Mouse (Mus musculus): Measurements from ENCODE around the gene Rgs10. TPM values are rescaled to one million over a fixed set of nuclear protein-coding genes. Genes with fewer than 3 reads are reported as not detected.
A peak's percentile ranks its signal among the peaks of the same experiment; 100 is the strongest.

Gene Rgs10
- polyA plus RNA-seq, 1 experiment from 2014 or later, result 5.9 TPM

DNA sequence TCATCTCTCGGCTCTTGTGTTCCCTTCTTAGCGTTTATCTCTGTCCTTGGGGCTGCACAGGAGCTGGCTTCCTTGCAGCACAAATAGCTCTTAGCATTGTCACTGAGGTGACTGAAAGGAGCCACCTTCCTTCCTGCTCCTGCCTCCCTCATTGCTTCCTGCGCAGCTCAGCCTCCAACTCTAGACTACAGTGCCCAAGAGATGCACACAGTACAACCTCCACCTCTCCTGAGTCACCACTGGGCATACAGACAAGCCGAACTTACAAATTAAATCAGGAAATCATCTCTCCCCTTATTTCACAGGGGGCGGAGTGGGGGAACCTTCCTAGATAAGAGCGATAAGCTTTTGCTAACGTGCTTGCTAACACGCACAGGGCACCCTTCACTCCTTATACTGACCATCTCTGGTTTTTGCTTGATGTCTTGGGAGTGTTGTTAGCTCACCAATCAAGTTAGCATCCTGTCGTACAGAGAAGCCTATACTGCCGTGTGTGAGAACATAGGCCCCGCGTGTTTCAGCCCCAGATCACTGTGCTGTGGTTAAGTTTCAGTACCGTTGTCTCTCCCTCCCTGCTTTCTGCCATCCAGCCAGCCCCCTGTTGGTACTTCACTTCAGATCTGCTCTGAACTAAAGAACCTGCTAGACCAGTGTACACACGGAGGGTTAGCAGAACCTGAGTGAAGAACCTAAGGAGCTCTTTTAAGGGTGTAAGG is 36.6 kb downstream of the Rgs10 start:
- Histone ChIP-seq H3K4me3 (no peak overlapping the region), H3K27me3 (ENCODE audit: poor library complexity, severe bottlenecking) (no peaks in the 10 kb centered on the region), H3K27ac (no peak overlapping the region), H3K9me3 (no peaks in the 10 kb centered on the region), H3K36me3 (replicated peaks) (no peaks in the 10 kb centered on the region), H3K4me1 (peaks cover 6% of the 10 kb centered on the region)
- 89% methylated on average over 14 of the region's 14 CpGs for WGBS
- DNase-seq (ENCODE audit: extremely low spot score, low spot score), result no peak

DNA sequence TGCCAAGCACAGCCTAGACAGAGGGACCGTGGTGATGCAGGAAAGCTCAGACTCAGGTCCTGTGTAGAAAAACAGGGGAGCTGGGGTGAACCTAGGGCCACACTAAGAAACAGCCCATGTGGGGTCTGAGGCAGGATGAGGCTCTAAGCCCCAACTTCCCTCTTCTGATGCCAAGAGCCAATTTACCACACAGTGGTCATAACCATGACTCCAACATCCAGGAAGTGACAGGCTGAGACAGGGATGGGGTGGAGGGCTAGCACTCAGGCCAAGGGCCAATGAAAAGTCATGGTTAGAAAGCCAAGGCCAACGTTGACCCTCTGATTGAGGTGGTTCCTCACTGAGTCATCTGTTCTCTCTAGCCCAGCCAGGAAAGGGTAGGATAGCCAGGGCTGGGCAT is 37.6 kb downstream of the Rgs10 start:
- DNase-seq (ENCODE audit: extremely low spot score, low spot score), result no peak
- 91% methylated on average over 2 of the region's 2 CpGs for WGBS

DNA sequence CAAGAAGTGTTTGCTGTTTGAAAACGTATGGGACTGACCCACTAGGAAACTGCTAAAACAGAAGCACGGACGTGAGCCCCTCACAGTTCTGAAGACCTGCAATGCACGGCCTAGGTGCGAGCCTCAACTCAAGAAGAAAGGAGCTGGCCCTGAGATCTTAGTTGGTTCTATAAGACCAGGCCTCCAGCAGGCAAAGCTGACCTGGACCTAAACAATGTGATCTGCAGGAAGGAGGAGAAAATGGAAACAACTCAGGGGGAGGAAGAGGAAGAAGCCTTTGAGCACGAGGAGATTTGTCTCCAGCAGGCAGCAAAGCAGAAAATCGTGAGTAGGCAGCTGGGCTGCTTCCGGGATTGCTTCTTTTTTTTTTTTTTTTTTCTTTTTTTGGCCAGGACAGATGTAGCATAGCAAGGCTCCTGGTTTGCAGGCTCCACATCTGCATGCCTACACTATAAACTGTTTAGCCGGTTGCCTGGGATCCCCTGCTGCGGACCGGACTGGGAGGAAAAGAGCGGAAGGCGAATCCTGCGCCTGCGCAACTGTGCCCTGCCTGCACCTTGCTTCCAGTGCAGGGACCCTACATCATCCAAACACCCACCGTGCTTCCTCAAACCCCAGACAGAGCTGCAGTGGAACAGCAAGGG is 39.3 kb downstream of the Rgs10 start:
- Histone ChIP-seq H3K27ac (peak overlapping the region; percentile 56; the same call in 1 of the 2 replicates), H3K9me3 (no peaks in the 10 kb centered on the region), H3K4me1 (peaks cover 6% of the 10 kb centered on the region), H3K27me3 (ENCODE audit: poor library complexity, severe bottlenecking) (no peaks in the 10 kb centered on the region), H3K4me3 (no peak overlapping the region), H3K36me3 (replicated peaks) (no peaks in the 10 kb centered on the region)
- no peak for DNase-seq (ENCODE audit: extremely low spot score, low spot score)
- 61% methylated on average over 16 of the region's 16 CpGs for WGBS

More for the DNA sequence above, 37.6 kb downstream of the Rgs10 start:
- Histone ChIP-seq H3K27me3 (ENCODE audit: poor library complexity, severe bottlenecking) (no peaks in the 10 kb centered on the region), H3K4me3 (no peak overlapping the region), H3K27ac (no peak overlapping the region), H3K36me3 (replicated peaks) (no peaks in the 10 kb centered on the region), H3K4me1 (peaks cover 6% of the 10 kb centered on the region), H3K9me3 (no peaks in the 10 kb centered on the region)

DNA sequence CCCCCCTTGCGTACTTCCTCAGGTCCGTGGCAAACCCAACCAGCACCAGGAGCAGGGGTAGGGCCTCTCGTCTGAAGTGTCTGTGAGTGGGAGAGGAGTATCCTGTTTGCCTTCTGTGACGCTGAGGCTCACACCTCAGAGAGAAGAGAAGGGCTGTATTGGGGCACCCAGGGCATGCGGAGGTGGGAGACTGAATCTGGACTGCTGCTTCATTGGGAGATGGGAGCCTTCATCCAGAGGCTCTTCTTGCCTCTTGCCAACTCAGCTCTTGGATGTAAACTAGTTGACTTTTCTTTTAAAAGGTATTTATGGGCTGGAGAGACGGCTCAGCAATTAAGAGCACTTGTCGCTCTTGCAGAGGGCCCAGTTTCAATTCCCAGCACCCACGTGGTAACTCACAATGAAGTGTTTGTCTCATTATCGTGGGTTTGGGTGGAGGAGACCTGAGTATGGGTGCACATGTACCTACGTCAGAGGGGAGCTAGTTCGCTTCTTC is 42.3 kb downstream of the Rgs10 start:
- 88% methylated on average over 11 of the region's 11 CpGs for WGBS
- Histone ChIP-seq H3K27ac (no peak overlapping the region), H3K36me3 (replicated peaks) (no peaks in the 10 kb centered on the region), H3K4me1 (peaks cover 6% of the 10 kb centered on the region), H3K4me3 (no peak overlapping the region), H3K27me3 (ENCODE audit: poor library complexity, severe bottlenecking) (no peaks in the 10 kb centered on the region), H3K9me3 (0 out of 2 replicates have a peak, but pooled peaks cover 2% of the 10 kb centered on the region)
- DNase-seq (ENCODE audit: extremely low spot score, low spot score), result no peak

DNA sequence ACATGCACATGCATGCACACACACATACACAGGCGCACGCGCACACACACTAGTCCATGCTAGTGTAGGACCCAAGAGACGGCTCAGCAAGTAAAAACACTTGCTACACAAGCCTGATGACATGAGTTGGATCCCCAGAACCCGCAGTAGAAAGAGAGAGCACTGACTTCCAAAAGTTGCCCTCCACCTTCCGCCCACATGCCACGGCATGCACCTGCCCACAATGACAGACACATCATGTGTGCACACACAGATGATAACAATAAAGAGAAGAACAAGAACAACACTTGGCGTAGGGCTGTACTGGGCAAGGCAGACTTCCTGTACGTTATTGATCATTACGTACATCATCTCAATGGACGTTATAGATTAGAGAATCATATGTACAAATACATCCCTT is 44.4 kb downstream of the Rgs10 start:
- Histone ChIP-seq H3K36me3 (replicated peaks) (no peaks in the 10 kb centered on the region), H3K27me3 (ENCODE audit: poor library complexity, severe bottlenecking) (no peaks in the 10 kb centered on the region), H3K27ac (no peak overlapping the region), H3K9me3 (0 out of 2 replicates have a peak, but pooled peaks cover 2% of the 10 kb centered on the region), H3K4me1 (peaks cover under 1% of the 10 kb centered on the region; the same call in 1 of the 2 replicates), H3K4me3 (no peak overlapping the region)
- WGBS, result 93% methylated on average over 11 of the region's 11 CpGs
- DNase-seq (ENCODE audit: extremely low spot score, low spot score), result no peak

DNA sequence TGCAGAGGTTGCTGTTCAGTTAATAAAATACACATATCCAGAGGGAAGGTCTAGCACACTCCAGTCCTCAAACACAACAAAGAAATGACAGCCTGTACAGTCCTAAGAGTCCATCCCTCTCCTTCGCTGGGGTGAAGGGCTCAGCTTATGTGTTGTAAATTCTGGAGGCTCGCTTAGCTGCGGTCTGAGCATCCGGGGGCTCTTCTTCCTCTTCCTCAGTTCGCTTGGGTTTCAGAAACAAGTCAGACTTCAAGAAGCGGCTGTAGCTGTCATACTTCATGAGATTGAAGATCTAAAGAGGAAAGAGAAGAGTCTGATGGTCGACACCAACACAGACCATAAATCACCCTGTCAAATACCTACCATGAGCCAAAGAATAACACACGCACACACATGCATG is 44.8 kb downstream of the Rgs10 start:
- no peaks in the 10 kb centered on the region for H3K36me3 ChIP-seq (replicated peaks)
- H3K9me3 ChIP-seq, result 0 out of 2 replicates have a peak, but pooled peaks cover 2% of the 10 kb centered on the region
- H3K4me1 ChIP-seq, result no peaks in the 10 kb centered on the region
- 92% methylated on average over 8 of the region's 8 CpGs for WGBS
- H3K27me3 ChIP-seq (ENCODE audit: poor library complexity, severe bottlenecking), result no peaks in the 10 kb centered on the region
- H3K4me3 ChIP-seq, result no peak overlapping the region
- DNase-seq (ENCODE audit: extremely low spot score, low spot score), result no peak
- H3K27ac ChIP-seq, result no peak overlapping the region

DNA sequence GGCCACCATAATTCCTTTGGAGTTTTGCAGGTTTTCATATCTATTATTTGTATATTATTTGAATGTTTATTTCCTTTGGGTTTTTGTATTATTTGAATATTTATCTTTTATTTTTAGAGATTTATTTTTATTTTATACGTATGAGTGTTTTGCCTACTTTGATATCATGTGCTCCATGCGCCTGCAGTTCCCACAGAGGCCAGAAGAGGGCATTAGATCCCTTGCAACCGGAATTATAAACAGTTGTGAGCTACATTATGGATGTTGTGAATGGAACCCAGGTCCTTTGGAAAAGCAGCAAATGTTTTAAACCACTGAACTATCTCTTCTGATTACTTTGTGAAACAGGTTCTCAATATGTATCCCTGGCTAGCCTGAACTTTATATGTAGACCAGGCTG is 46.2 kb downstream of the Rgs10 start:
- H3K27ac ChIP-seq, result no peak overlapping the region
- 53% methylated on average over 3 of the region's 3 CpGs for WGBS
- no peaks in the 10 kb centered on the region for H3K4me1 ChIP-seq
- H3K9me3 ChIP-seq, result 0 out of 2 replicates have a peak, but pooled peaks cover 2% of the 10 kb centered on the region
- no peak for DNase-seq (ENCODE audit: extremely low spot score, low spot score)
- no peaks in the 10 kb centered on the region for H3K27me3 ChIP-seq (ENCODE audit: poor library complexity, severe bottlenecking)
- no peaks in the 10 kb centered on the region for H3K36me3 ChIP-seq (replicated peaks)
- H3K4me3 ChIP-seq, result no peak overlapping the region

DNA sequence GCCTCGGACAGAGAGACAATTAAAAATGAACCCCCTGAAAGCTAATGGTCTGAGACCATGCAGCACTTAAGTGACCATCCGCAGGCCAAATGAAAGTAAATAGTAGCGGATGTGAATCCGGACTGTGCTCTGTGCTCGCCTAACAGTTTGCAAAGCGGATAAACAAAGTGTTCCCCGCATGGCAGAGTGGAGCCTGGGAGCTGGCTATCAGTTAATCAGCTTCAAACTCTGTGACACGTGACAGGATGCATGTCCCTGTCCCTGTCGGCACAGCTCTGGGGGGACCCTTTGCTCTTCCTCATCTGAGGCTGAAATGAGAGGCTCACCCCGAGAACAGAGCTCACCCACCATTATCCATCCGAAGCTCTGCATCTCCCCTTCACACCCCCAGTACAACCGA is 49.2 kb downstream of the Rgs10 start:
- 88% methylated on average over 12 of the region's 12 CpGs for WGBS
- no peaks in the 10 kb centered on the region for H3K4me1 ChIP-seq
- H3K4me3 ChIP-seq, result no peak overlapping the region
- H3K27me3 ChIP-seq (ENCODE audit: poor library complexity, severe bottlenecking), result no peaks in the 10 kb centered on the region
- H3K27ac ChIP-seq, result no peak overlapping the region
- 0 out of 2 replicates have a peak, but pooled peaks cover 2% of the 10 kb centered on the region for H3K9me3 ChIP-seq
- no peak for DNase-seq (ENCODE audit: extremely low spot score, low spot score)
- no peaks in the 10 kb centered on the region for H3K36me3 ChIP-seq (replicated peaks)

DNA sequence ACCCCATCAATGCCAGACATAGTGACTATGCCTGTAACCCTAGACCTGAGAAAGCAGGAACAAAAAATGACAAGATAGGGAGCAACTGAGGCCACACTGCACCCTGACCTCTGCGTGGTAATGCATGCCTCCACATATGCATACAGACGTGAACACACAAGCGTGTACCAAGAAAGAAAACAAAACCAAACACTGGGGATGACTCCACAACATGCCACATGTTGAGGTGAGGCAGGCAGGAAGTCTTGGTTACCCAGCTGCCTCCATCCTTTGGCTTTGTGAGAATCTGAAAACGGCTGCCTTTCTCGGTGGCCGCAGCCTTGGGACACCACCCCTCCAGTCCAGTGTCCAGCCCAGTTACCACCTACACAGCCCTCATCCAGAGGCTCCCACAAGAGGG is 49.7 kb downstream of the Rgs10 start:
- whole genome bisulfite sequencing, result 91% methylated on average over 6 of the region's 6 CpGs
- 0 out of 2 replicates have a peak, but pooled peaks cover 2% of the 10 kb centered on the region for H3K9me3 ChIP-seq
- H3K36me3 ChIP-seq (replicated peaks), result no peaks in the 10 kb centered on the region
- DNase-seq (ENCODE audit: extremely low spot score, low spot score), result no peak
- H3K27me3 ChIP-seq (ENCODE audit: poor library complexity, severe bottlenecking), result no peaks in the 10 kb centered on the region
- no peak overlapping the region for H3K27ac ChIP-seq
- H3K4me1 ChIP-seq, result no peaks in the 10 kb centered on the region
- no peak overlapping the region for H3K4me3 ChIP-seq

DNA sequence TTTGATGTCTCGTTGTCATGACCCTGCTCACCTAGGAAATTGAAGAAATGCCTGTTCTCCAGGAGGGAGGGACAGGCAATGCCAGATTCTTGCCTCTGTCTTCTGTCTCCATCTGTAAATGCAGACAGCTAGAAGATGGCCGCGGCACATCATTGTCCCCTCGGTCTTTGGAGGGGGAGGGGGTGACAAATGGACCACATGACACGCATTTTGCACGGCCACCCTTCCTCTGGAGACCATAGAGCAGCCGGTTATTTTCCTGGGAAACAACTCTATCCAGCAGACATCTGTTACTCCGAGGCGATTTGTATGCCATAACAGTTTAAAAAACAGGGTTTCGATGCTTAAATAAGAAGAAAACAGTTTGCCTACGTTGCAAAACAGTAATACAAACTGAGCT is 51.9 kb downstream of the Rgs10 start:
- Histone ChIP-seq H3K9me3 (no peaks in the 10 kb centered on the region), H3K27me3 (ENCODE audit: poor library complexity, severe bottlenecking) (no peaks in the 10 kb centered on the region), H3K27ac (no peak overlapping the region), H3K4me1 (no peaks in the 10 kb centered on the region), H3K36me3 (replicated peaks) (no peaks in the 10 kb centered on the region), H3K4me3 (no peak overlapping the region)
- no peak for DNase-seq (ENCODE audit: extremely low spot score, low spot score)
- 88% methylated on average over 11 of the region's 11 CpGs for WGBS

DNA sequence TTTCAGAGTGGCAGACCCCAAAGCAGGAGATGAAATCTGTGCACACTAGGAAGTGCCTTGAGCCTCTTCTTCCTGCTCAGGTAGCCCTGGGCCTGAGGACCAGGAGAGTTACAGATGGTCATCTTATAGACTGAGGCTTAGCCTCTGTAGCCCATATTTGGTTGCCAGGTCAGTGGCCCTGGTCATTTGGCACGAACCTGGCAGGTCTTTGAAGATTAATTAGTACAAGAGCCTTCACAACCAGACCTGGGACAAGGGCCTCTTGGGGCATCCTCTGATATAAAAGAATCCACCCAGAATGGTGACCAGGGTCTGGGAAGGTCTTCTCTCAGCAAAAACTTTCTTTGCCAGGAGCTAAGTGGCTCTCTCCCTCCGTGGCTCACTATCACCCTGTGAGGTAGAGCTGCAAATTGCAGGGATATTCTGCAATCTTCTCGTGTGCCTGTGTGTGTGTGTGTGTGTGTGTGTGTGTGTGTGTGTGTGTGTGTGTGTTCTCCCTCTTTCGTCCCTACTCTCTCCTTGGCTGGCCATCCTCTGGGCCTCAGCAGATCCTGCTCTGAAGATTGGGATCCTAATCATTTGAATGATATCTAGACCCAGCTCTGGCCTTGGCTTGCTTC is 53.4 kb downstream of the Rgs10 start:
- Histone ChIP-seq H3K4me1 (no peaks in the 10 kb centered on the region), H3K4me3 (no peak overlapping the region), H3K9me3 (no peaks in the 10 kb centered on the region), H3K36me3 (replicated peaks) (no peaks in the 10 kb centered on the region), H3K27me3 (ENCODE audit: poor library complexity, severe bottlenecking) (no peaks in the 10 kb centered on the region), H3K27ac (no peak overlapping the region)
- WGBS, result 71% methylated on average over 4 of the region's 4 CpGs
- DNase-seq (ENCODE audit: extremely low spot score, low spot score), result no peak

DNA sequence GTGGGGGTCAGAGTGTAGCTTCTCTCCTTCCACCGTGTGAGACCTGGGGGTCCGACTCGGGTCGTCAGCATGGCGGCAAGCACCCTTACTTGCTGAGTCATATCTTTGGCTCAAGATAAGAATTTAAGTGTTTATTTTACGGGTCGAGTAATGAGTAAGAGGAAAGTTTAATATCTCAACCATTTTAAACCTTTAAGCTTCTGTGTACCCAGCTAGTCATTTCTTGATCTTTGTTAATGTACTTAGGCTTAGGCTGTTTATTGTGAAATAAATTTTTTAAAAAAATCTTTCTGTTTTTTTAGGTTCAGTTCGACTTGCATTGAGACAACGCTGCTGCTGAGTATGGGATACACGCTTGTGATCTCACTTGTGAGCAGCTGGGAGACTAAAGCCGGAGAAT is 54.0 kb downstream of the Rgs10 start:
- 94% methylated on average over 11 of the region's 11 CpGs for WGBS
- Histone ChIP-seq H3K27ac (no peak overlapping the region), H3K36me3 (replicated peaks) (no peaks in the 10 kb centered on the region), H3K4me1 (no peaks in the 10 kb centered on the region), H3K4me3 (no peak overlapping the region), H3K27me3 (ENCODE audit: poor library complexity, severe bottlenecking) (no peaks in the 10 kb centered on the region), H3K9me3 (no peaks in the 10 kb centered on the region)
- DNase-seq (ENCODE audit: extremely low spot score, low spot score), result no peak

DNA sequence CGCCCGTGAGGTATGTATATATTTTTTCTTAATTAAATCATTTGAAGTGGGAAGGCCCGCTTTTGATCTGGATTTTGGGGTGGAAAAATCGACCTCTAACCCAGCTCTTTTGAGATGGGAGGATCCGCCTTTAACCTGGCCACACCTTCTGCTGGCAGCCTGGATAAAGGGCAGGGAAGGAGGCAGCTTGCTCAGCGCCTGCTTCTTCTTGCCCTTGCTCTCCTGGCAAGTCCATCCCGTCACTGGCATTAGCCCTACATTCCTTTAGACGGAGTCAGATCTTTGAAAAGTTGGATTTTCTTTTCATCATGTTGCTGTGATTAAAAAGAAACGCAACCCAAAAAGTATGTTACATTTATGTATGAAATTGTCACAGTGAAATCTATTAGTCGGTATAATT is 54.8 kb downstream of the Rgs10 start:
- H3K4me3 ChIP-seq, result no peak overlapping the region
- WGBS, result 73% methylated on average over 10 of the region's 10 CpGs
- H3K27me3 ChIP-seq (ENCODE audit: poor library complexity, severe bottlenecking), result no peaks in the 10 kb centered on the region

More for the DNA sequence above, 54.8 kb downstream of the Rgs10 start:
- Histone ChIP-seq H3K9me3 (no peaks in the 10 kb centered on the region), H3K4me1 (no peaks in the 10 kb centered on the region), H3K36me3 (replicated peaks) (no peaks in the 10 kb centered on the region), H3K27ac (no peak overlapping the region)
- no peak for DNase-seq (ENCODE audit: extremely low spot score, low spot score)

Data from forebrain, embryonic 10.5 days (tissue).